Mouse (Mus musculus) embryonic facial prominence, embryonic 11.5 days (tissue): ENCODE measurements around the gene Pif1. TPM values are rescaled to one million over a fixed set of nuclear protein-coding genes. Genes with fewer than 3 reads are reported as not detected.

Experiments
- ATAC-seq: fragments of 200-750 bp; cut with Nextera tagmentation; replicated peaks from 2 replicates; pipeline ENCODE4 v1.8.0; 2017; ENCODE audit warnings: low read depth; ENCODE audit not compliant: insufficient number of reproducible peaks, low FRiP score, low TSS enrichment
- DNase-seq: peaks from one replicate; pipeline ENCODE4 v3.0.0-alpha.2; 2015; ENCODE audit warnings: low spot score
- H3K27ac ChIP-seq: fragments of 300-500 bp; sonication (generic); replicated peaks from 2 replicates; pipeline ENCODE4 v1.5.1; 2014; ENCODE audit warnings: mild to moderate bottlenecking, low read depth, low read length, control low read depth
- H3K27me3 ChIP-seq: fragments of 300-500 bp; sonication (generic); 2 replicates; pipeline ENCODE4 v1.6.1; 2014; ENCODE audit warnings: mild to moderate bottlenecking, low read length, moderate library complexity, mixed read lengths; ENCODE audit not compliant: control insufficient read depth, insufficient read depth
- H3K36me3 ChIP-seq: fragments of 300-500 bp; sonication (generic); replicated peaks from 2 replicates; pipeline ENCODE4 v1.6.1; 2014; ENCODE audit warnings: low read depth, mild to moderate bottlenecking, low read length, moderate library complexity, mixed read lengths; ENCODE audit not compliant: control insufficient read depth, insufficient read depth
- H3K4me1 ChIP-seq: fragments of 300-500 bp; sonication (generic); 2 replicates; pipeline ENCODE4 v1.6.1; 2014; ENCODE audit warnings: low read length, mixed read lengths; ENCODE audit not compliant: control insufficient read depth, insufficient read depth
- H3K4me2 ChIP-seq: fragments of 300-500 bp; sonication (generic); 2 replicates; pipeline ENCODE4 v1.6.1; 2014; ENCODE audit warnings: low read depth, mild to moderate bottlenecking, control low read depth, low read length, moderate library complexity
- H3K4me3 ChIP-seq: fragments of 300-500 bp; sonication (generic); 2 replicates; pipeline ENCODE4 v1.5.1; 2014; ENCODE audit warnings: low read depth, low read length, control low read depth
- H3K9ac ChIP-seq: fragments of 300-500 bp; sonication (generic); replicated peaks from 2 replicates; pipeline ENCODE4 v1.6.1; 2014; ENCODE audit warnings: mild to moderate bottlenecking, control low read depth, low read length
- H3K9me3 ChIP-seq: fragments of 300-500 bp; sonication (generic); replicated peaks from 2 replicates; pipeline ENCODE4 v1.6.1; 2016; ENCODE audit warnings: mild to moderate bottlenecking, low read length, inconsistent platforms, mixed read lengths; ENCODE audit not compliant: control insufficient read depth
- WGBS: fragments of 180-500 bp; shearing (Covaris S2); extraction: QIAGEN DNeasy Blood & Tissue Kit; methylation state at CpG from one replicate; pipeline ENCODE4 v1.1.7; 2014; 5-methylcytosine and 5-hydroxymethylcytosine counted together
- polyA plus RNA-seq: library from polyadenylated mRNA; unstranded; fragments of >200 nt; fragmentation: Nextera tagmentation; extraction: Ambion mirVana; gene quantifications from 2 replicates; pipeline ENCODE4 v1.2.1, GENCODE M21; 2014

Pif1 gene
- polyA plus RNA-seq, 1 experiment from 2014 or later: 9.7 TPM

- Histone ChIP-seq H3K4me2 (peak overlapping the region; percentile 95), H3K9ac (peak overlapping the region; percentile 80), H3K4me1 (peaks cover 6% of the 10 kb centered on the region), H3K27me3 (no peaks in the 10 kb centered on the region), H3K36me3 (no peaks in the 10 kb centered on the region; the same call in 1 of the 2 replicates), H3K4me3 (peak overlapping the region; percentile 72), H3K9me3 (no peaks in the 10 kb centered on the region), H3K27ac (no peak overlapping the region)
- whole genome bisulfite sequencing: under 1% methylated on average over 64 of the region's 64 CpGs
- peak; percentile 45 for DNase-seq
- ATAC-seq: 0 out of 2 replicates have a peak, but pooled peaks have one; percentile 24
Measured at GRCm38 (mm10) chr9:65587573-65588358, 806 bp downstream of the Pif1 start.

- no peak for ATAC-seq
- no peak overlapping the region for H3K27ac ChIP-seq
Measured at GRCm38 (mm10) chr9:65589091-65589490, 2.1 kb downstream of the Pif1 start.

GRCm38 (mm10) chr9:65592721-65593120, 5.8 kb downstream of the Pif1 start:
- ATAC-seq (no peak), DNase-seq (no peak)
- Histone ChIP-seq H3K9me3 (no peaks in the 10 kb centered on the region), H3K27ac (no peak overlapping the region), H3K36me3 (peaks cover 4% of the 10 kb centered on the region), H3K4me3 (no peak overlapping the region), H3K4me2 (no peak overlapping the region), H3K27me3 (no peaks in the 10 kb centered on the region), H3K4me1 (peaks cover 6% of the 10 kb centered on the region), H3K9ac (no peak overlapping the region)
- WGBS: 90% methylated on average over 3 of the region's 3 CpGs

More at GRCm38 (mm10) chr9:65589091-65589490, 2.1 kb downstream of the Pif1 start:
- WGBS: 95% methylated on average over 3 of the region's 3 CpGs
- peak overlapping the region; percentile 95 for H3K4me2 ChIP-seq
- no peaks in the 10 kb centered on the region for H3K27me3 ChIP-seq
- H3K4me1 ChIP-seq: peaks cover 6% of the 10 kb centered on the region
- peaks cover 4% of the 10 kb centered on the region for H3K36me3 ChIP-seq
- peak overlapping the region; percentile 72 for H3K4me3 ChIP-seq
- H3K9ac ChIP-seq: peak overlapping the region; percentile 80
- no peaks in the 10 kb centered on the region for H3K9me3 ChIP-seq
- DNase-seq: no peak

GRCm38 (mm10) chr9:65593596-65593995, 6.6 kb downstream of the Pif1 start:
- H3K4me3 ChIP-seq: no peak overlapping the region
- ATAC-seq: no peak
- WGBS: 81% methylated on average over 9 of the region's 9 CpGs
- no peak for DNase-seq
- no peak overlapping the region for H3K4me2 ChIP-seq
- no peak overlapping the region for H3K9ac ChIP-seq
- no peaks in the 10 kb centered on the region for H3K9me3 ChIP-seq
- H3K27me3 ChIP-seq: no peaks in the 10 kb centered on the region
- peaks cover 4% of the 10 kb centered on the region for H3K36me3 ChIP-seq
- no peak overlapping the region for H3K27ac ChIP-seq
- H3K4me1 ChIP-seq: peaks cover 6% of the 10 kb centered on the region

GRCm38 (mm10) chr9:65598765-65599249, 11.8 kb downstream of the Pif1 start:
- Histone ChIP-seq H3K4me1 (no peaks in the 10 kb centered on the region), H3K9me3 (no peaks in the 10 kb centered on the region), H3K9ac (no peak overlapping the region), H3K27me3 (no peaks in the 10 kb centered on the region), H3K4me2 (peak overlapping the region; percentile 7; the same call in 1 of the 2 replicates), H3K4me3 (no peak overlapping the region; the same call in 1 of the 2 replicates), H3K36me3 (no peaks in the 10 kb centered on the region), H3K27ac (no peak overlapping the region)
- DNase-seq (peak; percentile 79), ATAC-seq (no peak)
- 57% methylated on average over 7 of the region's 11 CpGs for WGBS

- ATAC-seq: no peak
- Histone ChIP-seq H3K4me1 (no peaks in the 10 kb centered on the region), H3K4me3 (no peak overlapping the region), H3K36me3 (no peaks in the 10 kb centered on the region), H3K4me2 (no peak overlapping the region), H3K9me3 (no peaks in the 10 kb centered on the region), H3K27me3 (no peaks in the 10 kb centered on the region), H3K9ac (no peak overlapping the region), H3K27ac (no peak overlapping the region)
- 60% methylated on average over 2 of the region's 2 CpGs for WGBS
- no peak for DNase-seq
Measured at GRCm38 (mm10) chr9:65600951-65601350, 14.0 kb downstream of the Pif1 start.

- no peak overlapping the region for H3K27ac ChIP-seq
- ATAC-seq: no peak
- H3K9ac ChIP-seq: no peak overlapping the region
- no peak overlapping the region for H3K4me3 ChIP-seq
- H3K27me3 ChIP-seq: no peaks in the 10 kb centered on the region
- H3K4me2 ChIP-seq: no peak overlapping the region
- no peaks in the 10 kb centered on the region for H3K4me1 ChIP-seq
- WGBS: 46% methylated on average over 8 of the region's 8 CpGs
- H3K36me3 ChIP-seq: no peaks in the 10 kb centered on the region
- peak; percentile 56 for DNase-seq
- H3K9me3 ChIP-seq: no peaks in the 10 kb centered on the region
Measured at GRCm38 (mm10) chr9:65603401-65604102, 16.6 kb downstream of the Pif1 start.
